Mouse (Mus musculus): ENCODE data around the gene Tm6sf1. TPM values are rescaled to one million over a fixed set of nuclear protein-coding genes. Genes with fewer than 3 reads are reported as not detected.
"Not testable (repeated sequence)": the region's sequence is repeated elsewhere in the genome, so short reads cannot be mapped to it uniquely, and the experiment has no call there.

The Tm6sf1 gene
- total RNA-seq (2021), result 10 to 100 TPM; 17.2 to 23.0 TPM
- long read RNA-seq, experiment 1, transcript Tm6sf1-201 (10 exons, 2,226 nt), result major isoform, 17 of 20 reads
- long read RNA-seq, experiment 1, partial matches to known transcripts, result 0 of 20 reads
- long read RNA-seq, experiment 1, other reads (novel, unspliced or antisense), result 3 of 20 reads
- long read RNA-seq, experiment 2, transcript Tm6sf1-201 (10 exons, 2,226 nt), result major isoform, 15 of 15 reads
- long read RNA-seq, experiment 2, partial matches to known transcripts, result 0 of 15 reads
- long read RNA-seq, experiment 2, other reads (novel, unspliced or antisense), result 0 of 15 reads

GRCm38 (mm10) chr7:81858968-81859721 lies at the start of gene Tm6sf1:
Tm6sf1 (plus strand) TSS chr7:81859001.
- DNase-seq (ENCODE audit: low spot score in 2 of 2), result peak; percentile 29 to 50

GRCm38 (mm10) chr7:81824906-81825305 lies 33.9 kb upstream of the Tm6sf1 start:
- DNase-seq (ENCODE audit: low spot score in 2 of 2), result no peak

- DNase-seq (ENCODE audit: low spot score in 2 of 2), result peak in 1 of 2 experiments; percentile 27
Observed at GRCm38 (mm10) chr7:81825381-81825780, 33.4 kb upstream of the Tm6sf1 start.

GRCm38 (mm10) chr7:81827806-81828667 lies 30.8 kb upstream of the Tm6sf1 start:
- DNase-seq (ENCODE audit: low spot score in 2 of 2), result no peak

GRCm38 (mm10) chr7:81828681-81829378 lies 30.0 kb upstream of the Tm6sf1 start:
- DNase-seq (ENCODE audit: low spot score in 2 of 2), result peak; percentile 65 to 69

GRCm38 (mm10) chr7:81829379-81829894 lies 29.4 kb upstream of the Tm6sf1 start, which contains the start of gene Btbd1:
Btbd1 (minus strand) TSS chr7:81829431.
- peak; percentile 89 to 90 for DNase-seq (ENCODE audit: low spot score in 2 of 2)

GRCm38 (mm10) chr7:81834847-81835246 lies 24.0 kb upstream of the Tm6sf1 start:
- no peak for DNase-seq (ENCODE audit: low spot score in 2 of 2)

GRCm38 (mm10) chr7:81835430-81835829 lies 23.4 kb upstream of the Tm6sf1 start:
- DNase-seq (ENCODE audit: low spot score in 2 of 2), result no peak

- DNase-seq (ENCODE audit: low spot score in 2 of 2), result not testable (repeated sequence)
Observed at GRCm38 (mm10) chr7:81837771-81838170, 21.0 kb upstream of the Tm6sf1 start.

GRCm38 (mm10) chr7:81839746-81840145 lies 19.1 kb upstream of the Tm6sf1 start:
- no peak for DNase-seq (ENCODE audit: low spot score in 2 of 2)

- DNase-seq (ENCODE audit: low spot score in 2 of 2), result no peak
Observed at GRCm38 (mm10) chr7:81840661-81841181, 18.1 kb upstream of the Tm6sf1 start.

- no peak for DNase-seq (ENCODE audit: low spot score in 2 of 2)
Observed at GRCm38 (mm10) chr7:81841439-81841838, 17.4 kb upstream of the Tm6sf1 start.

GRCm38 (mm10) chr7:81842141-81842540 lies 16.7 kb upstream of the Tm6sf1 start:
- DNase-seq (ENCODE audit: low spot score in 2 of 2), result no peak

- DNase-seq (ENCODE audit: low spot score in 2 of 2), result no peak
Observed at GRCm38 (mm10) chr7:81842998-81843397, 15.8 kb upstream of the Tm6sf1 start.

- no peak for DNase-seq (ENCODE audit: low spot score in 2 of 2)
Observed at GRCm38 (mm10) chr7:81843903-81844302, 14.9 kb upstream of the Tm6sf1 start.

- DNase-seq (ENCODE audit: low spot score in 2 of 2), result no peak
Observed at GRCm38 (mm10) chr7:81844801-81845200, 14.0 kb upstream of the Tm6sf1 start.

GRCm38 (mm10) chr7:81845313-81845712 lies 13.5 kb upstream of the Tm6sf1 start:
- no peak for DNase-seq (ENCODE audit: low spot score in 2 of 2)

- DNase-seq (ENCODE audit: low spot score in 2 of 2), result no peak
Observed at GRCm38 (mm10) chr7:81846008-81846407, 12.8 kb upstream of the Tm6sf1 start.

- no peak for DNase-seq (ENCODE audit: low spot score in 2 of 2)
Observed at GRCm38 (mm10) chr7:81847010-81847409, 11.8 kb upstream of the Tm6sf1 start.

GRCm38 (mm10) chr7:81847777-81848176 lies 11.0 kb upstream of the Tm6sf1 start:
- DNase-seq (ENCODE audit: low spot score in 2 of 2), result no peak
